ENCODE assay signal across 9 mouse cellular contexts in the genomic region with DNA sequence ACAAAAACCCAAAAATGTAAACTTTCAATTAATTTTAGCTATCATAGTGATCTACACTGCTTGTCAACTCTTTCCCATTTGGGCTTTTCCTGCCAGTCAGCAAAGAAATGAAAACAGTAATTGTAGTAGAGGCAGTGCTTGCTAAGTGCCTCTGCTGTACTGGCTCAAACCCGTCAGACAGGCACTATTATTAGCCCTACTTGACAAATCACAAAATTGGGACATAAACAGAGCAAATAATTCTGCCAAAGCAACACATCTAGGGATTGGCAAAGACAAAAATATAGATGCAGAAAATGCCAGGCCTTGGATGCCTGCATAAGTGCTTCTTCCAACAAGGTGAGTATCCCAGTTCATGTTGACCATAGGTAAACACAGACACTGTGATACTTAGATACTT. TPM values are rescaled to one million over a fixed set of nuclear protein-coding genes. Genes with fewer than 3 reads are reported as not detected.
DNase-seq lines count a peak whose midpoint lies in the region; ATAC-seq and TF ChIP-seq lines count a peak whose summit lies in the region.
"Had no signal": no experiment of that assay in that cellular context is flagged by ENCODE, and none has a peak within 500 bp of the region (broad histone marks: within the 10 kb centered on the region; RNA-seq: fewer than 3 reads in every experiment).

No protein-coding gene starts in this region.

- no peak for TF ChIP-seq CTCF in ES-Bruce4 (IDR thresholded peaks at IDR 0.05; ENCODE audit: low read depth, low read length)
- no peak for TF ChIP-seq CTCF in left cerebral cortex, adult 2 months (IDR thresholded peaks at IDR 0.05)

- no peak for TF ChIP-seq POLR2A in ES-Bruce4 (IDR thresholded peaks at IDR 0.05; ENCODE audit: insufficient read depth, low read length)

- H3K36me3 ChIP-seq in heart, embryonic 15.5 days: peaks cover 30% of the 10 kb centered on the region
- peaks cover 26% of the 10 kb centered on the region for H3K36me3 ChIP-seq in ES-Bruce4 (ENCODE audit: control insufficient read depth, insufficient read depth, low read length, poor library complexity, severe bottlenecking)
- H3K36me3 ChIP-seq in forebrain, embryonic 15.5 days: peaks cover 19% of the 10 kb centered on the region
- peaks cover 17% of the 10 kb centered on the region; the same call in 1 of the 2 replicates for H3K36me3 ChIP-seq in liver, embryonic 15.5 days (replicated peaks)

- 21% methylated on average over 1 of the region's 1 CpGs for WGBS in heart, embryonic 15.5 days
- 71% methylated on average over 1 of the region's 1 CpGs for whole genome bisulfite sequencing in forebrain, embryonic 15.5 days
- 52% methylated on average over 1 of the region's 1 CpGs for WGBS in liver, embryonic 15.5 days (ENCODE audit: insufficient replicate concordance)

- H3K9me3 ChIP-seq in heart, embryonic 15.5 days (replicated peaks): no peaks in the 10 kb centered on the region
- H3K9me3 ChIP-seq in ES-Bruce4 (replicated peaks; ENCODE audit: control insufficient read depth, insufficient read depth, low read length, poor library complexity, severe bottlenecking): no peaks in the 10 kb centered on the region
- H3K9me3 ChIP-seq in forebrain, embryonic 15.5 days: no peaks in the 10 kb centered on the region
- H3K9me3 ChIP-seq in liver, embryonic 15.5 days (replicated peaks): no peaks in the 10 kb centered on the region

- peaks cover 31% of the 10 kb centered on the region for H3K4me1 ChIP-seq in heart, embryonic 15.5 days (replicated peaks)
- H3K4me1 ChIP-seq in ES-Bruce4 (ENCODE audit: control insufficient read depth, insufficient read depth, low read length): no peaks in the 10 kb centered on the region
- H3K4me1 ChIP-seq in forebrain, embryonic 15.5 days: peaks cover 32% of the 10 kb centered on the region
- H3K4me1 ChIP-seq in liver, embryonic 15.5 days (replicated peaks): peaks cover 38% of the 10 kb centered on the region

- H3K27me3 ChIP-seq in heart, embryonic 15.5 days: no peaks in the 10 kb centered on the region
- no peaks in the 10 kb centered on the region for H3K27me3 ChIP-seq in ES-Bruce4 (ENCODE audit: control insufficient read depth, insufficient read depth, low read length, poor library complexity, severe bottlenecking)
- H3K27me3 ChIP-seq in forebrain, embryonic 15.5 days: no peaks in the 10 kb centered on the region
- no peaks in the 10 kb centered on the region for H3K27me3 ChIP-seq in liver, embryonic 15.5 days

- H3K27ac ChIP-seq in heart, embryonic 15.5 days: peak overlapping the region; percentile 94
- H3K27ac ChIP-seq in ES-Bruce4 (ENCODE audit: insufficient read depth, low read length): peak overlapping the region; percentile 49
- no peak overlapping the region for H3K27ac ChIP-seq in forebrain, embryonic 15.5 days (replicated peaks)
- no peak overlapping the region for H3K27ac ChIP-seq in liver, embryonic 15.5 days (replicated peaks)
- no peak overlapping the region for H3K27ac ChIP-seq in left cerebral cortex, adult 2 months

- peak overlapping the region; percentile 67 for H3K4me2 ChIP-seq in heart, embryonic 15.5 days
- H3K4me2 ChIP-seq in forebrain, embryonic 15.5 days (replicated peaks): peak overlapping the region; percentile 54; the same call in 1 of the 2 replicates
- peak overlapping the region; percentile 96 for H3K4me2 ChIP-seq in liver, embryonic 15.5 days

- no peak for TF ChIP-seq EP300 in ES-Bruce4 (IDR thresholded peaks at IDR 0.05; ENCODE audit: insufficient read depth, low read depth, low read length)

- intact Hi-C loops in left cerebral cortex, adult 2 months (cut with DNase I): loop anchor here (2.0 kb wide), 2 partner anchors 33 to 85 kb away; partner anchors contain the start of gene Cog7

- no peak for ATAC-seq in heart, embryonic 15.5 days (replicated peaks; ENCODE audit: insufficient number of reproducible peaks, insufficient read depth, low FRiP score, low read depth)
- no peak for ATAC-seq in forebrain, embryonic 15.5 days (replicated peaks)
- no peak for ATAC-seq in liver, embryonic 15.5 days (ENCODE audit: insufficient read depth)

- no peak for DNase-seq in heart, postnatal 4 days
- no peak for DNase-seq in left cerebral cortex, adult 2 months (ENCODE audit: extremely low spot score in 1 of 2, low spot score in 2 of 2)
- no peak for DNase-seq in right cerebral cortex, adult 2 months (ENCODE audit: low spot score in 2 of 2)
- DNase-seq in MN1 (ENCODE audit: low spot score): no peak
- DNase-seq: cerebellum, adult 2 months had no signal

- no peak overlapping the region; the same call in 1 of the 2 replicates for H3K9ac ChIP-seq in heart, embryonic 15.5 days
- H3K9ac ChIP-seq in ES-Bruce4 (ENCODE audit: low read depth, poor library complexity, severe bottlenecking): peak overlapping the region; percentile 84
- H3K9ac ChIP-seq in forebrain, embryonic 15.5 days (replicated peaks): no peak overlapping the region
- H3K9ac ChIP-seq in liver, embryonic 15.5 days: no peak overlapping the region

- peak overlapping the region; percentile 86; the same call in 1 of the 2 replicates for H3K4me3 ChIP-seq in heart, embryonic 15.5 days
- H3K4me3 ChIP-seq in ES-Bruce4 (ENCODE audit: low read depth, low read length): no peak overlapping the region
- peak overlapping the region; percentile 99; the same call in 1 of the 2 replicates for H3K4me3 ChIP-seq in forebrain, embryonic 15.5 days
- peak overlapping the region; percentile 93; the same call in 1 of the 2 replicates for H3K4me3 ChIP-seq in liver, embryonic 15.5 days (replicated peaks)
- no peak overlapping the region for H3K4me3 ChIP-seq in left cerebral cortex, adult 2 months

RNA-seq across cellular contexts. Expression of gene Ubfd1, which starts 1.3 kb away (rescaled TPM):
- 40.2 and 48.9 TPM in 2 replicates for polyA plus RNA-seq in heart, embryonic 15.5 days (2015; fragmentation: Nextera tagmentation; extraction: Ambion mirVana)
- total RNA-seq in heart, postnatal 4 days (2021): 10 to 100 TPM; 49.1 to 51.0 TPM
- polyA plus RNA-seq in ES-Bruce4 (2011; ENCODE audit: insufficient read depth, insufficient read length, low read depth, missing spikeins): 73.6 and 75.4 TPM in 2 replicates
- 61.3 and 65.2 TPM in 2 replicates for polyA plus RNA-seq in forebrain, embryonic 15.5 days (2015; fragmentation: Nextera tagmentation; extraction: Ambion mirVana)
- polyA plus RNA-seq in liver, embryonic 15.5 days (2015; fragmentation: Nextera tagmentation; extraction: Ambion mirVana): 15.6 and 16.2 TPM in 2 replicates
- 10 to 100 TPM; 59.2 to 60.4 TPM for total RNA-seq in left cerebral cortex, adult 2 months (2021)

RNA-seq across cellular contexts. Expression of gene Ears2, which starts 1.4 kb away (rescaled TPM):
- polyA plus RNA-seq in heart, embryonic 15.5 days (2015; fragmentation: Nextera tagmentation; extraction: Ambion mirVana): 35.5 and 39.5 TPM in 2 replicates
- 10 to 100 TPM; 30.4 to 32.3 TPM for total RNA-seq in heart, postnatal 4 days (2021)
- polyA plus RNA-seq in ES-Bruce4 (2011; ENCODE audit: insufficient read depth, insufficient read length, low read depth, missing spikeins): 12.4 and 12.5 TPM in 2 replicates
- 11.6 and 12.7 TPM in 2 replicates for polyA plus RNA-seq in forebrain, embryonic 15.5 days (2015; fragmentation: Nextera tagmentation; extraction: Ambion mirVana)
- 7.0 and 8.9 TPM in 2 replicates for polyA plus RNA-seq in liver, embryonic 15.5 days (2015; fragmentation: Nextera tagmentation; extraction: Ambion mirVana)
- total RNA-seq in left cerebral cortex, adult 2 months (2021): 1 to 10 TPM; 7.5 to 8.2 TPM

RNA-seq across cellular contexts. Expression of gene Ndufab1, which starts 36.0 kb away (rescaled TPM):
- 1,227 and 1,553 TPM in 2 replicates for polyA plus RNA-seq in heart, embryonic 15.5 days (2015; fragmentation: Nextera tagmentation; extraction: Ambion mirVana)
- 1,000 to 10,000 TPM; 1,113 to 1,195 TPM for total RNA-seq in heart, postnatal 4 days (2021)
- polyA plus RNA-seq in ES-Bruce4 (2011; ENCODE audit: insufficient read depth, insufficient read length, low read depth, missing spikeins): 262 and 271 TPM in 2 replicates
- polyA plus RNA-seq in forebrain, embryonic 15.5 days (2015; fragmentation: Nextera tagmentation; extraction: Ambion mirVana): 525 and 527 TPM in 2 replicates
- 383 and 425 TPM in 2 replicates for polyA plus RNA-seq in liver, embryonic 15.5 days (2015; fragmentation: Nextera tagmentation; extraction: Ambion mirVana)
- 100 to 1,000 TPM; 260 to 276 TPM for total RNA-seq in left cerebral cortex, adult 2 months (2021)

RNA-seq across cellular contexts. Expression of gene Gga2, which starts 44.6 kb away (rescaled TPM):
- polyA plus RNA-seq in heart, embryonic 15.5 days (2015; fragmentation: Nextera tagmentation; extraction: Ambion mirVana): 80.0 and 87.6 TPM in 2 replicates
- 10 to 100 TPM; 52.1 to 52.8 TPM for total RNA-seq in heart, postnatal 4 days (2021)
- polyA plus RNA-seq in ES-Bruce4 (2011; ENCODE audit: insufficient read depth, insufficient read length, low read depth, missing spikeins): 123 and 125 TPM in 2 replicates
- polyA plus RNA-seq in forebrain, embryonic 15.5 days (2015; fragmentation: Nextera tagmentation; extraction: Ambion mirVana): 66.7 and 69.4 TPM in 2 replicates
- polyA plus RNA-seq in liver, embryonic 15.5 days (2015; fragmentation: Nextera tagmentation; extraction: Ambion mirVana): 33.8 and 34.6 TPM in 2 replicates
- total RNA-seq in left cerebral cortex, adult 2 months (2021): 10 to 100 TPM; 31.2 to 34.6 TPM

Comparison
In these comparisons a context has a peak if more than half of its experiments do, and no peak if none do; other contexts are left out.
1. H3K27ac ChIP-seq: peak in heart, embryonic 15.5 days (single experiment) and ES-Bruce4 (single experiment); none in forebrain, embryonic 15.5 days (single experiment), liver, embryonic 15.5 days (single experiment) and left cerebral cortex, adult 2 months (single experiment).
2. H3K4me3 ChIP-seq: peak in heart, embryonic 15.5 days (single experiment), forebrain, embryonic 15.5 days (single experiment) and liver, embryonic 15.5 days (single experiment); none in ES-Bruce4 (single experiment) and left cerebral cortex, adult 2 months (single experiment).
3. Peak in every context shown above with its lines, with median percentiles within 50 percentile points of each other: H3K4me2 ChIP-seq.